Mouse (Mus musculus) adrenal gland, adult (tissue): ENCODE results near the gene Adamtsl3.
"Not testable (repeated sequence)": the region's sequence is repeated elsewhere in the genome, so short reads cannot be mapped to it uniquely, and the experiment has no call there.

ENCODE experiments used
- DNase-seq, 2 experiments: peaks; one replicate each; pipeline ENCODE4 v3.0.0; 2022 to 2023; ENCODE audit warnings: low spot score in 1 of 2; ENCODE audit not compliant: inconsistent age in 2 of 2

The Adamtsl3 gene

GRCm38 (mm10) chr7:82420329-82421052 lies 85.0 kb downstream of the Adamtsl3 start:
- DNase-seq: not testable (repeated sequence)

- DNase-seq: no peak
Observed at GRCm38 (mm10) chr7:82422561-82422960, 87.1 kb downstream of the Adamtsl3 start.

- no peak for DNase-seq
Observed at GRCm38 (mm10) chr7:82423602-82424001, 88.1 kb downstream of the Adamtsl3 start.

GRCm38 (mm10) chr7:82424281-82424680 lies 88.8 kb downstream of the Adamtsl3 start:
- DNase-seq: no peak

- no peak for DNase-seq
Observed at GRCm38 (mm10) chr7:82425374-82425773, 89.9 kb downstream of the Adamtsl3 start.

- no peak for DNase-seq
Observed at GRCm38 (mm10) chr7:82429447-82429846, 94.0 kb downstream of the Adamtsl3 start.

- no peak for DNase-seq
Observed at GRCm38 (mm10) chr7:82431572-82431971, 96.1 kb downstream of the Adamtsl3 start.

GRCm38 (mm10) chr7:82433226-82433625 lies 97.7 kb downstream of the Adamtsl3 start:
- no peak for DNase-seq

- no peak for DNase-seq
Observed at GRCm38 (mm10) chr7:82458376-82458775, 122.9 kb downstream of the Adamtsl3 start.

GRCm38 (mm10) chr7:82462921-82463523 lies 127.5 kb downstream of the Adamtsl3 start:
- DNase-seq: no peak

GRCm38 (mm10) chr7:82464364-82464763 lies 128.9 kb downstream of the Adamtsl3 start:
- DNase-seq: no peak

- no peak for DNase-seq
Observed at GRCm38 (mm10) chr7:82465437-82465836, 129.9 kb downstream of the Adamtsl3 start.

- no peak for DNase-seq
Observed at GRCm38 (mm10) chr7:82476441-82477221, 141.1 kb downstream of the Adamtsl3 start.

GRCm38 (mm10) chr7:82478461-82478860 lies 143.0 kb downstream of the Adamtsl3 start:
- DNase-seq: no peak

- DNase-seq: peak in 1 of 2 experiments; percentile 47
Observed at GRCm38 (mm10) chr7:82478861-82479755, 143.6 kb downstream of the Adamtsl3 start.

GRCm38 (mm10) chr7:82483426-82483825 lies 147.9 kb downstream of the Adamtsl3 start:
- DNase-seq: no peak

- no peak for DNase-seq
Observed at GRCm38 (mm10) chr7:82484834-82485233, 149.3 kb downstream of the Adamtsl3 start.

GRCm38 (mm10) chr7:82485344-82485954 lies 150.0 kb downstream of the Adamtsl3 start:
- no peak for DNase-seq

GRCm38 (mm10) chr7:82491018-82491417 lies 155.5 kb downstream of the Adamtsl3 start:
- no peak for DNase-seq

- no peak for DNase-seq
Observed at GRCm38 (mm10) chr7:82492881-82493280, 157.4 kb downstream of the Adamtsl3 start.
